Mouse (Mus musculus) gonadal fat pad, adult 2 months (tissue): ENCODE results near the gene Slc25a22. TPM values are rescaled to one million over a fixed set of nuclear protein-coding genes. Genes with fewer than 3 reads are reported as not detected.
A peak's percentile ranks its signal among the peaks of the same experiment; 100 is the strongest.

Experiments
- DNase-seq: peaks from one replicate; pipeline ENCODE4 v3.0.0-alpha.2; 2012; ENCODE audit warnings: low read depth
- polyA plus RNA-seq: library from polyadenylated mRNA; depleted of rRNA; stranded (reverse); fragments of >200 nt; gene quantifications from 2 replicates; pipeline ENCODE4 v1.2.3, GENCODE M21; 2012

Gene Slc25a22
- polyA plus RNA-seq, 1 experiment, result 120 TPM

DNA sequence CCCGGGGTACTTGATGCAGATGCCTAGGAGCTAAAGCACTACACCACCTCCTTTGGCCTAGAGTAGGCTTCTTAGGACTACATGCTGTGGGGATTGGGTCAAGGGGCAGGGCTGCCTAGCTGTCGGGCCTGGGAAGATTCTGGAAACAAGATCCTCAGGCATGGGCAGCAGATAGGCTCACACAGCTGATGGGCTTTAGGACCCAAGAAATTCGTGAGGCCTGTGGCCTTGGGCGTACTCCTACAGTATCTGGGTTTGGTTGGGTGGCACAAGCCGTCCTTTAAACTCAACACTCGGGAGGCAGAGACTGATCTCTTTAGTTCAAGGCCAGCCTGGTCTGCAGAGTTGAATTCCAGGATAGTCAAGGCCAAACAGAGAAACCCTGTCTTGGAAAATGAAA, 34.5 kb upstream of the Slc25a22 start:
- no peak for DNase-seq

DNA sequence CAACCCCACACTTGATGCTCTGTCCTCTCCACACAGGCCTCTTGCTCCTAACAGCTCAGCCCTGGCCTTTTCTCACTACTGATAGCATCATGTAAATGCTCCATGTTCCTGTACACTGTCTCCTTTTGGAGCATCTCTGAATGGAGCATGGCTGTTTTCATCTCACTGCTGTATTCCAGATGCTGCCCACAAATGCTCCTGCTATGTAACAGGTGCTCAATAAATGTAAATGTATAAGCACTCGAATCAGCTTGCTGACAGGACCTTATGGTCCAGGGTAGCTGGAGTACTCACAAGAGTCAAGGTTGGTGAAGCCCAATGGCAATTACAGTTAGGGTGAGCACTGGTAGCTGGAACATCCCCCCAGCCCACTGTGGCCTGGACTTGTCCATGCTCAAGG, 33.5 kb upstream of the Slc25a22 start:
- DNase-seq, result no peak

DNA sequence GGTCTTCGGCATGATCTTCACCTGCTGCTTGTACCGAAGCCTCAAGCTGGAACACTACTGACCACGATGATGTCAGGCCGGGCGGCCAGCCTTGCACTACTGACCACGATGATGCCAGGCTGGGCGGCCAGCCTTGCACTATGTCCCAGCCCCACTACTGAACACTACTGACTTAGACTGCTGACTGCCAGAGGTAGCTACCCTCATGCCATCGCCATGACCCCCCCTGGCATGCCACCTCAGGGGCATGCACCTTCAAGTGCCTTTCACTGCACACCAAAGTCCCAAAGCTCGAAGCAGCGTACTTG, 32.9 kb upstream of the Slc25a22 start:
- DNase-seq, result no peak

DNA sequence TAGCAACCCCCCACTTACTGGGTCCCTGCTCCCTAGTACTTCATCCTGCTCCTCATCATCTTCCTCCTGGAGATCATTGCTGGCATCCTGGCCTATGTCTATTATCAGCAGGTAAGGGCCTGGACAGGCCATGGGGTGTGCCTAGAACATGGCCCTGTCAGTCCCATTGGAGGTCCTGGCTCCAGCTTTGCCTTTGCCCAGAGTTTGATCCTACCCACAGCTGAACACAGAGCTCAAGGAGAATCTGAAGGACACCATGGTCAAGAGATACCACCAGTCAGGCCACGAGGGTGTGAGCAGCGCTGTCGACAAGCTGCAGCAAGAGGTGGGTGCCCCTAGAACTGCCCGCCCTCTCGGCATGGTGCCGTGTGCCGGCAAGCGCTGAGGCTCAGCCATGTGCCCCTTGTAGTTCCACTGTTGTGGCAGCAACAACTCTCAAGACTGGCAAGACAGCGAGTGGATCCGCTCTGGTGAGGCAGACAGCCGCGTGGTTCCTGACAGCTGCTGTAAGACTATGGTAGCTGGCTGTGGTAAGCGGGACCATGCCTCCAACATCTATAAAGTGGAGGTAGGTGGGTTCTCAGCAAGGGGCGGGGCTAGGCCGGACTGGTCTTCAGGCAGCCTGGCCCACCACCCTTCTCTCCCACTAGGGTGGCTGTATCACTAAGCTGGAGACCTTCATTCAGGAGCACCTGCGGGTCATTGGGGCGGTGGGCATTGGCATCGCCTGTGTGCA, 32.4 kb upstream of the Slc25a22 start:
- no peak for DNase-seq

DNA sequence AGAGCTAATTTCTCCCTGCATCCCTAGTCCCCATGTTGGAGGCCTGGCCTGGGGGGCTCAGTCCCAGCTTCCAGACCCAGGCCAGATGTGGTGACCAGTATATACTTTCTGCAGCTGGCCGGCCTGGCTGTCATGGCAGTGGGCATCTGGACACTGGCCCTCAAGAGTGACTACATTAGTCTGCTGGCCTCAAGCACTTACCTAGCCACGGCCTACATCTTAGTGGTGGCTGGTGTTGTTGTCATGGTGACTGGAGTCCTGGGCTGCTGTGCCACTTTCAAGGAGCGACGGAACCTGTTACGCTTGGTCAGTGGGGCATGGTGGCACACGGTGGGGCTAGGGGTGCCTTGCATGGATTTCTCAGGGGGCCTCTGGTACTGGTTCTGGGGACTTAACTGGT, 31.7 kb upstream of the Slc25a22 start:
- DNase-seq, result no peak

DNA sequence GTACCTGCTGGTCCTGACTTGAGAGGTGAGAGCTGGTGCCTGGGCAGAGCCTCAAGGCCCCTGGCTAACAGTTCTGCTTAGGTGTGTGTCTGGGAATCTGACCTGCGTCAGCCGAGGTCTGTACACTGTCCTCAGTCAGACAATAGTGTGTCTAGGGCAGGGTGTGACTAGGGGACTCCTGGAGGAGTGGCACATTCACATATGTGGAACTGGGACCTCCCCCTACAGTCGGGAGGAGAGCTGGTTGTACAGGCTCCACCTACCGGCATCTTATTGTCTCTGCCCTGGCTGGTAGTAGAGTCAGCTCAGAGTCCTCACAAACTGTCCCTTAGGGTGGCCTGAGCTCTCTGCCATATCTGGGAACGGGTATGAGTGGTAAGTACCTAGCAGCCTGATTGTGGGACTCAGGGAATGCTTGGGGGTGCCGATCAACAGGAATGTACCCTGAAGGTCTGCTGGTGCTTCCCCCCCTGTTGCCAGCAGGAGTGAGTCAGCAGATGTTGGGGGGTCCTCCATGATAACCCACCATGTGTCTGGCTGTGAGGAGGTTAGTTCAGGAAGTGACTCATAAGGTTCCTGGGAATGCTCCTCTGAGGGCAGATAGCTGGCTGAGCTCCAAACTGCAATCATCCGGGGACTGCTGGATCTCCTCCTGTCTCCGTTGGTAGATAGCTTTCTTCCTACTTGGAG, 31.0 kb upstream of the Slc25a22 start:
- DNase-seq, result no peak

DNA sequence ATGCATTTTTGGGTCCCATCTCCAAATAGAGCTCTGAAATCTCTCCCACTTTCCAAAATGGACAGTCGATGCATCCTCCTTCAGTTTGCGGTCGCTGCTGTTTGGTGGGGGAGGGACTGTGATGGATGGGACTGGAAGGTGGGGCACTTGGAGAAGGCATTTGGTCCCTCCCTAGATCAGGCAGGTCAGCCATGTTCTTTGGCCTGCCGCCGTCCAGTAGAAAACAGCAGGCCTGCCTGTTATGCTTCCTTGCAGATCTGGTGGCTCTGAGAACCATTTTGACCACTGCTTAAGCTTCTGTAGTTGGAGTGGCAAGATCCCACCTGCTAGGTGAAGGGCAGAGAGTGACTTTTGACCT, 30.5 kb upstream of the Slc25a22 start:
- DNase-seq, result no peak

DNA sequence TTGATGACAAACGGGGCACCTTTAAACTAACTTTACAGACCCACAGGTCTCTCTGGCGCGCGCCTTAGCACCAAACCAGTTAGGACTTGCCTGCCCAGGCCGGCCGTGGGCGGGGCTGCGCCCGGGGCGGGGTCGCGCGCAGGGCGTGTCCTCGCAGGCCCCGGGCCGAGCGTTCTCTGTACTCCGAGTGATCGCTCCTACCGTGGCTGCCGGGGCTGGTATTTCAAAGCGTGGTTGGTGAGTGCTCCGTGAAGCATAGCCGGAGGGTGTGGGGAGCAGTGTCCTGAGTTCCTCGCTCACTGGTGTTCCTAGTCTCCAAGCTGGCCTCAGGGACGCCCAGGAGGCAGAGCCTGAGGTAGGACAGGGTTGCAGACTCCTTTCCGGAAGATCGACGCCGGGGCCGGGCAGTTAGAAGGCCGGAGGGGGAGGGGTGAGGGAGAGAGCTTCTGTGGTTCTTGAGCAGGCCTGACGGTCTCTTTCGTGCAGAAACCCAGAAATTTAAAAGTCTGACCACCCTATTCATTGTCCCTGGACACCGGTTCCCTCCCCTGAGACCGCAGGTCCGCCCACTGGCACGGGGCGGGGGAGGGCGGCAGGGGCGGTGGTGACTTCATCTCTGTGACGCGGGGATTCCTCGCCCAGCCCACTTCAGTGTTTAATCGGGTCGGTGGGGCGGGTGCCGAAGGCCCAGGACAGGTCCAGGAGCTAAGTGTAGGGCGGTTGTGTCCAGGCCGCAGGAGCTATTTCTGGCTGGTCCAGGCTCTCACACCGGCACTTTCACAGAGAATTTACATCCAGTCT, 29.7 kb upstream of the Slc25a22 start, which contains the start of gene Cd151:
Cd151 (plus strand) TSS at position 163 of the 801 bp plus-strand sequence.
- no peak for DNase-seq

DNA sequence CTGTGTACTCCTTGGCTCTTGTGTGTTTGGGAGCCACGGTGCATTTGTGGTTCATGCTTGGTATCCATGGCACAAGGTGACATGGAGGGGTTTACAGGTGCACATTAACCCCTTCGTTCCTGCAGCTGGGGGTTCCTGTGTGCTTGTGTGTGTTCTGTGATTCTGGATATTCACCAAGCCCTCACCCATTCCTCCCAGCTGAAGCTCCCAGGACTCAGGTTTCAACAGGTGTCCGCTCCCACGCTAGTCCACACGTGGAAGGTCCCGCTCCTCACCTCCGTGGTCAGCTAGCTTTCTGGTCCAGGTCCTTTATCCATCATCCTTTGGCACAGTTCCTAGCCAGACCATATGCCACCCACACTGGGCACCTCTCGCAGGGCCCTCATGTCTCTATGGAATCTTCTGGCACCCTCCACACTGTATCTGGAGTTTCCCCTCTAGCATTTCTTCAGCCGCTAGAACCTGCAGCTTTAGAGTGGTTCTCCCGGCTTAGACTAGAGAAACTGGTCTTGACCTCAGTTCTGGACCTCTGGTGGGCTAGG, 29.0 kb upstream of the Slc25a22 start:
- no peak for DNase-seq

DNA sequence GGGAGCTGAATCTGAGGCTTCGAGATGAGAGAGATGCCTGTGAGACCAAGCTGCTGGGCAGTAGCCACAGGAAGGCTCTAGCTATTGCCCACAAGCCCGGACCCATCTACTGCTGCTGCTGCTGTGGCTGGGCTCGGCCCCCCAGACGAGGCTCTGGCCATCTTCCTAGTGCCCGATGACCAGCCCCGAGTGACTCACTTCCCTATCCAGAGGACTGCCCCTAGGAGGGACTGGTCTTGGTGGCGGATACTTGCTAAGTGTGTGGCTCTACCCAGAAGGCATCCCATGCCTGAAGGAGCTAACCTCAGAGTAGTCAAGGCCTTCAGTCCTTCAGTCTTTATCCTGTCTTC, 28.3 kb upstream of the Slc25a22 start:
- no peak for DNase-seq

DNA sequence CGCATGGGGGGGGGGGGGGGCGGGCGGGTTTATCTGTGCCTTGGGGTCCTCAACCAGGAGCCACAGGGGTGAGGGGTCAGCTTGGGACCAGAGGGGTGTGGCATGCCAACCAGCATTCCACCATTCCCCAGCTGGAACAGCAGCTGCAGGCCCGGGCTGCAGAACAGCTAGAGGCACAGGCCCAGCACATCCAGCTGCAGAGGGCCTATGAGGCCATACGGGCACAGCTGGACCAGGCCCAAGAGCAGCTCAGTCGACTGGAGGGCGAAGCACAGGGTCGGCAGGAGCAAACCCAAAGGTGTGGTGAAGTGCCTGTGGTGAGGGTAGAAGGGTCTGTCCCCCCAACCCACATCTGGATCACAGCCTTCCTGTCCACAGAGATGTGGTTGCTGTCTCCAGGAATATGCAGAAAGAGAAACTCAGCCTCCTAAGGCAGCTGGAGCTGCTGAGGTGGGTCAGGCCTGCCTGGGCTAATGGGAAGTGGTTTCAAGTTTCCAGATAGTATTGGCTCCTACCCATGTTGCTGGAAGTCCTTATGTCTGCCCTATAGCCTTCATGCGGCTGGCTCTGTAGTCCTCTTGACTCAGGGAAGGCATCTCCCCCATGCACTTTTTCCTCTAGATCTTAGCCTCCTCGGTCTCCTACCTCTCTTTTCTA, 27.8 kb upstream of the Slc25a22 start:
- no peak for DNase-seq

DNA sequence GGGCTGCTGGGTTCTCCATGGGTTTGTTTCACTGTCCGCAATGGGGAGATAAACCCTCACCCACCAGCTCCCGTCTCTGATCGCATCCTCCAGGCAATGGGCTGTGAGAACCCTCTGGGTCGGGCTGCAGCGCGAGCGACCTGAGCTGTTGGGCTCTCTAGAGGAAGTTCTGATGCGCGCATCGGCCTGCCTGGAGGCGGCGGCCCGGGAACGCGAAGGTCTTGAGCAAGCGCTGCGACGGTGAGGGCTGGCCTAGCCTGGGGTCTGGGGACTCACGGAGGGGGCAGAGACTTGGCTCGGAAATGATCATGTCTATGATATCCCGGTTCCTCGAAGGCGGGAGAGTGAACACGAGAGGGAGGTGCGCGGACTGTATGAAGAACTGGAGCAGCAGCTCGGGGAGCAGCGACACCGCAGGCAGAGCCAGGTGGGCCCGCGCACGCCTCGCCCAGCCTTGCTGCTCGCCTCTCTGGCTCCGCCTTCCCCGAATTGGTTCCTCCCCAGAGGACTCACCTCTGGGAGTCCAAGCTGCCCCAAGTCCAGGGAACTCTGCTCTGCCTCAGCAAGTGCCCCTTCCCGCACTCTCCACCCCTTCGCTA, 27.0 kb upstream of the Slc25a22 start:
- no peak for DNase-seq

DNA sequence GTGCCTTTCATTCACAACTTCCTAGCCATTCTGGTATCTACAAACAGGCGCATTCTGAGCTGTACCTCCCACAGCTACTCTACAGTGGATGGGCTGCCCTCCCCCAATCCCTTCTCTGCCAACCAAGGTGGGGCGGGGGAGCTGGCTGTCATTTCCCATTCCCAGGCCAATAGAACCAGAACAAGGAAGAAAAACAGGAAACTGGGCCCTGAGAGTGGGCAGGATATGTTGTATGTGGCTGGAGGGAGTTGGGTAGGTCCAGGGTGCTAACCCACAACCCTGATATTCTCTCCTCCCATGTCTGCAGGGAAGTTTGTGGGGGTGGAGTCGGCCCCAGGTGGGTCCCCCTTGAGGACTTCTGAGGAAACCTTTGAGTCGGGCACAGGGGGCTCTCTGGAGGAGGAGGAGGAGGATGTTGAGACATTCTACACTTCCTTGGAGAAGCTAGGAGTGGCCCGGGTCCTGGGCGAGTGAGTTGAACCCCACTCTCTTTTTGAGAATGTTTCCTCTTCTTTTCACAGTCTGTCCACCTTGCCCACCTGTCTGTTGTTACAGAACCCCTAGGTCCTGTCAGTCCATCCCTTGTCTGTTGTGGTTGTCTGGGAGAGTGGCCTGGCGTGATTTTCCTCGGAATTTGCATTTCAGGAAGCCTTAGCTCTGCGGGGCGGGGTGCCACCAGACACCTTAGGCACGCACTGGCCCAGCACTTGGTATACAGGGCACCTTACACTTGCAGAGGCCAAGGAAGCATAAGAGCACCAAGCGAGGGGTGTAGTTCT, 26.3 kb upstream of the Slc25a22 start:
- no peak for DNase-seq

DNA sequence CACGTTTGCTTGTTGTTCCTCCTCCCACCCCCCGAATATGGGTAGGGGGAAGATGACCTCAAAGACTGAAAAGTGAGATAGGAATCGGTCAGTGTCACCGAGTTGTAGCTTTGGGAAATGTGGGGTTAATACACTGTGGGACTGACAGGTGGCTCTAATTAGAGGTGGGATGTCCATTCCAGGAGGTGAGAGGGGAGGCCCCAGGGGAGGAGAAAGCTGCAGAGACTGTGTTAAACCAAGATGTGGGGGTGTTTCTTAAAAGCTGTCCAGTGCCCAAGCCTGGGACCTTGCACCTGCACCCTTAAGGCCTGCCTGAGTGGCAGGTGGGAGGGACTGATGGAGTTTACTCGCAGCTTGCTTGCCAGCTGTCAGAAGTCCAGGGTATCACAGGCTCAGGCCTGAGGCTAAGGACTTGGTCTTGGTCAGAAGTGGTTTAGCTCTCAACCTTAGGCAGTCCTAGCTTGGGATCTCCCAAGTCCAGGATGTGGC, 24.7 kb upstream of the Slc25a22 start:
- DNase-seq, result no peak

DNA sequence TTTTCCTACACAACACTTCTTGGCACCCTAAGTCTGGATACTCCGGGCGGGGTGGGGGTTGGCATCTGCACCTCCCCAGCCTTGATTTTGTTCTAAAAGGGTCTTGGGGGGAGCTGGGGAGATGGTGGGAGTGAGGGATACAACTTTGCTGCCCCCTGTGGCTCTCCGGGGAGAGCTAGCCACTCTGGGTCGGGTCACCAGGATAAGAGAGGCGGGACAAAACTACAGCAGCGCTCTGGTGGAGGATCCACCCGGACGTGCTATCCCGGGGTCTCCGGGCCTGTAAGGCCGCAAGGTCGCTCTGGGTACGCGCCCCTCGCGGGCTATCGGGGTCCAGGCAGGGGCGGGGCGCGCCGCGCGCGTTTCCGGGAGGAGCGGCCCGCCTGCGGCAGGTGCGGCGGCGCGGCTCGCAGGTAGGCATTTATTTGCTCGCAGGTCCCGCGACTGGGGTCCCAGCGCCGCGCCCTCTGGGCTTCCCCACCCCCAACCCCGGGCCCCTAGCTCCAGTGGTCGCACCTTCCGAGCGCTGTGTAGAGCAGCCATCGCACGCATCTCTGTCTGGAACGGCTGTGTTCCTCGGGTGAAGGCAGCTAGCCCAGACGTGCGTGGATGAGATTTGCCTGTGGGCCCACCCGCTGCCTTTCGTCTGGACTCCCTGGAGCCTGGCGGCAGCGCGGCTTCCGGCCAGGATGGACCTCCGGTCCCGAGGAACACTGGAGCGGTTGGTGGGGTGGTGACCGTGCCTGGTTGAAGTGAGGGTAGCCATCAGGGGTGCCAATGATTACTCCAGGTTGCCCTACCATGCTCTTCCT, 24.0 kb upstream of the Slc25a22 start:
- no peak for DNase-seq

DNA sequence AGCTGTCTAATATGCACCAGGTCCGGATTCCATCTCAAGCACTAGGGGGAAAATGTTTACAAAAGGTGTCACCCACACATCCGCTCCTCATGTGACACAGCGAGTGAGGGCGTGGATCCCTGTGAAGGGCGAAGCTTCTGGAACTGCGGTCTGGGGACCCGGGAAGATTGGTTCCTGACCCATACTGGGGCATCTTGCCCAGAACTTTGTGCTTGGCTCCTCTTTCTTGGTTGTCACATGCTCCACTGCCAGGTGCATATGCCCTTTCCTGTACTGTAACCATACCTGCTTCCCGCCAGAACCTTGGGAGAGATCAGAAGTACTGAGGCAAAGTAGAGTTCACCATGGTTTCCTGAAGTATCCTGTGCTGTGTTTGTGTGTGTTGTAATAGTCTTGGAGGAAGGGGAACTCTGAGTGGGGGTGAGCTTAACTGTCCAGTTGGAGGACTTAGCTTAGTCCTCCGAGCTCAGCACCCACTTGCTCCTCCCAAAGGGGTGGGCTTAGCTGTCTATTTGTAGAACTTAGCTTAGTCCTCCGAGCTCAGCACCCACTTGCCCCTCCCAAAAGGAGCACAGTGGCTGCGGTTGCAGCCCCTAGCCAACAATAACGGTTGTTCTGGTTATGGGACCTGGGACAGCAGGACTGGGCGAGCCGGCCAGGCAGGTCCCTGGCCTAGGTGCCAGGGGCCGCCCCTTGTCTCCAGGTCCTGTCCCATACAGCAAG, 22.9 kb upstream of the Slc25a22 start, which contains the start of gene Cracr2b:
Cracr2b (plus strand) TSS at position 704 of the 723 bp plus-strand sequence.
- peak; percentile 95 for DNase-seq

DNA sequence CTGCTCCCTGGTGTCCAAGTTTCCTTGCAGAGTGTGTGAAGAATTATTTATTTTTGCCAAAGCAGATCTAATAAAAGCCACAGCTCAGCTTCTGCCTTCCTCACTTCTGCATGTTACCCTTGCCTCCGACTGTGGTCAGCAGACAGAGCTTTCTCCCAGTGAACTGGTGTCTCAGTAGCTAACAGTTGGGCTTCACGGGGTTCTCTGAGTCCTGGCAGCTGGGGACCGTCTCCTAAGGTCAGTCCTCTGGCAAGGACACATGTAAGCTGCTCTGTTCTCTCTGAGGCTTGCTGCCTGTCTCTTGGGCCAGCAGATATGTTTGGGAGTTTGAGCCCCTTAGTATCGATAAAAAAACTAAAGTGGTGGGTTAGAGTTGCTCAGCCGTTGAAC, 22.3 kb upstream of the Slc25a22 start:
- DNase-seq, result no peak

DNA sequence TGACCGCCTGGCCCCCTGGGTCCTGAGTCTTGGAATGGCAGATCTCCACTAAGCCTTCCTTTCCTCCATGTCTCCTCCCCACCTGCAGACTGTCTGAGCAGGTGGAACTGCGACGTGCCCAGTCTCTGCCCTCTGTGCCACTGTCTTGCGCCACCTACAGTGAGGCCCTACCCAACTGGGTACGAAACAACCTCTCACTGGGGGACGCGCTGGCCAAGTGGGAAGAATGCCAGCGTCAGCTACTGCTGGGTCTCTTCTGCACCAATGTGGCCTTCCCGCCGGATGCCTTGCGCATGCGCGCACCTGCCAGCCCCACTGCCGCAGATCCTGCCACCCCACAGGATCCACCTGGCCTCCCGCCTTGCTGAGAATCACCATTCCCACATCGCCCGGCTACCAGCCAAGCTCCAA, 21.6 kb upstream of the Slc25a22 start:
- DNase-seq, result no peak

DNA sequence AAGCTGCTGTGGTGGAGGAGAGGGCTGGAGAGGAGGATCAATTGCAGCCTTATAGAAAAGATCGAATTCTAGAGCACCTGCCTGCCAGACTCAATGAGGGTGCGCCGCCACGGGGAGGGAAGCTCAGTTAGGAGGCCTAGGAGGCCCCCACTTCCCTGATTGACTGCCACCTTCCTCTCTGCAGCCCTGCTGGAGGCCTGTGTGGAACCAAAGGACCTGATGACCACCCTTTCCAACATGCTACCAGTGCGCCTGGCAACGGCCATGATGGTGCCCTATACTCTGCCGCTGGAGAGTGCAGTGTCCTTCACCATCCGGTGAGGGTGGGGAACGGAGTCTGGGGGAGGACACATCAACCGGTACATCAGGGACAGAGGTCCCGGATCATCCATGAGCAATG, 21.0 kb upstream of the Slc25a22 start:
- no peak for DNase-seq
